Mouse (Mus musculus) olfactory bulb, adult 2 months (tissue): ENCODE results near the gene Golt1b. TPM values are rescaled to one million over a fixed set of nuclear protein-coding genes. Genes with fewer than 3 reads are reported as not detected.

Source experiments
- H3K27ac ChIP-seq: fragments of 200-500 bp; 2 replicates; pipeline ENCODE4 v1.5.1; 2012; ENCODE audit warnings: low read depth, low read length; ENCODE audit not compliant: insufficient read depth
- H3K4me1 ChIP-seq: fragments of 200-500 bp; 2 replicates; pipeline ENCODE4 v1.6.1; 2012; ENCODE audit warnings: low read length; ENCODE audit not compliant: control insufficient read depth, insufficient read depth
- H3K4me3 ChIP-seq: fragments of 200-500 bp; 2 replicates; pipeline ENCODE4 v1.5.1; 2012; ENCODE audit warnings: mild to moderate bottlenecking, low read depth, low read length, moderate library complexity; ENCODE audit not compliant: insufficient read depth
- CTCF ChIP-seq: fragments of 200-500 bp; IDR thresholded peaks from 2 replicates; pipeline ENCODE4 v1.5.1; 2012; ENCODE audit warnings: low read depth, mild to moderate bottlenecking, low read length, moderate library complexity; ENCODE audit not compliant: insufficient read depth
- POLR2A ChIP-seq: fragments of 200-500 bp; IDR thresholded peaks from 2 replicates; pipeline ENCODE4 v1.6.1; 2012; ENCODE audit warnings: mild to moderate bottlenecking, low read depth, low read length, moderate library complexity; ENCODE audit not compliant: insufficient read depth
- WGBS: fragments of 180-500 bp; shearing (Covaris S2); methylation state at CpG from one replicate; pipeline ENCODE4 v1.1.7; 2018; 5-methylcytosine and 5-hydroxymethylcytosine counted together
- polyA plus RNA-seq: library from polyadenylated mRNA; stranded (reverse); fragments of >200 nt; gene quantifications from 2 replicates; pipeline ENCODE4 v1.2.4, GENCODE M21; 2012; ENCODE audit warnings: low replicate concordance; ENCODE audit not compliant: missing spikeins, insufficient read depth, insufficient read length

The Golt1b gene
- polyA plus RNA-seq, 1 experiment: not detected

DNA sequence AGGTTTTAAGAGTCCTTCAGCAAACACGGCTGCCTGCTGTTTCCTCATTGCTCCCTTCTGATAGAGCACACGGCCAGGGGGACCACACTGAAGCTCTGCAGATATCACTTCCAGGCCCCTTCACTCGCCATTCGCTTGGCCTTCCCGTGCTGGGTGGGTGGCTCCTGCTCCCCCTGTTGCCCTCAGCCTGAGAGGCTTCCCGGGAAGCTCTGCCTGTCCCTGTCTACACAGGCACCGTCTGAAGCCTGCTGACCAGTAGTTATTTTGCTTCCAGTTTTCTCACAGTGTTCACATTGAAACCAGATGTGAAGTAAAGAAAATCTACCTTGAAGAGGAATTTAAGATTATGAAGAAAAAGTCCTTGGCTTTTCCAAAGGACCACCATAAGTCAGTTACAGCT, 29.9 kb upstream of the Golt1b start:
- TF ChIP-seq POLR2A (no peak), CTCF (no peak)
- Histone ChIP-seq H3K4me3 (no peak overlapping the region), H3K27ac (no peak overlapping the region), H3K4me1 (no peaks in the 10 kb centered on the region)
- WGBS: 78% methylated on average over 7 of the region's 7 CpGs

DNA sequence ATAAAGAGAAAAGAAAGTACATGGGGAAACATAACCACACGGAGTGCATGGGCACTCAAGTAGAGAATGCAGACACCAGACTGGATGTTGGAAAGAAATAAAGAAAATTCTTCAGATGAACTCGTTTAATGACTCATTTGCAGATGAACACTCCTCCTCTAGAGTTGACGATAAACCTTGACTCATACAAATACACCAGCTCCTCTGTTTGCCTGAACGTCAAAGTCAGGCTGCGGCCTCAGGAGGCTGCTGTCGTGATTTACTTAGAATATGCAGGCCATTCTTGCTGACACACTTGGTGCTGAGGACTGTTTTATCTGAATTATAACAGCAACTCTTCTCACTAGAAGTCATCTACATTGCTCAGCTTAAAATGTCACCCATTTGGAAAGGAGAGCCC, 25.0 kb upstream of the Golt1b start:
- Histone ChIP-seq H3K27ac (no peak overlapping the region), H3K4me3 (no peak overlapping the region), H3K4me1 (no peaks in the 10 kb centered on the region)
- 57% methylated on average over 6 of the region's 6 CpGs for WGBS
- TF ChIP-seq CTCF (no peak), POLR2A (no peak)

DNA sequence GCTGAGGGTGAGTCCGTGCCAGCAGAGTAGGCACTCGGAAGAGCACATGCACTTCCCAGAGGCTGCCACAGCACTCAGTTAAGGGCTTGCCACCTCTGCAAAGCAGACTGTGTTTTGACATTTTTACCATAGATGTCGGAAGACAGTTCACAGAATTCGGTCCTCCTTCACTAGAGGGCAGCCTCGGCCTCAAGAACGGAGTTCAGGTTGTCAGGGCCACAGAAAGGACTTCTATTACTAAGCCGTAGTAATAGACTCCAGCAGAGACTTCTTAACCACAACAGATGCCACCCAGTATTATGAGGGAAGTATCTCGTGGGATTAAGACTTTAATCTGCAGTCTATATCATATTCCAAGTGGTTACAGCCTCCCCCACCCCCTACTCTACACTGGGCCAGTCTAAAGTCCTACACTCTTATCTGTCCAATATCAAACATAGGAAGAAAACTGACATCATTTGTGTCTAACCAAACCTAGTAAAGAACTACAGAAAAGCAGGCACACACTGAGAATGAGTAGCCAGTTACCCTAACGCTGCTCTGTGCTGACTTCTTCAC, 23.9 kb upstream of the Golt1b start:
- Histone ChIP-seq H3K4me3 (no peak overlapping the region), H3K27ac (no peak overlapping the region), H3K4me1 (no peaks in the 10 kb centered on the region)
- 57% methylated on average over 9 of the region's 9 CpGs for WGBS
- TF ChIP-seq POLR2A: no peak

DNA sequence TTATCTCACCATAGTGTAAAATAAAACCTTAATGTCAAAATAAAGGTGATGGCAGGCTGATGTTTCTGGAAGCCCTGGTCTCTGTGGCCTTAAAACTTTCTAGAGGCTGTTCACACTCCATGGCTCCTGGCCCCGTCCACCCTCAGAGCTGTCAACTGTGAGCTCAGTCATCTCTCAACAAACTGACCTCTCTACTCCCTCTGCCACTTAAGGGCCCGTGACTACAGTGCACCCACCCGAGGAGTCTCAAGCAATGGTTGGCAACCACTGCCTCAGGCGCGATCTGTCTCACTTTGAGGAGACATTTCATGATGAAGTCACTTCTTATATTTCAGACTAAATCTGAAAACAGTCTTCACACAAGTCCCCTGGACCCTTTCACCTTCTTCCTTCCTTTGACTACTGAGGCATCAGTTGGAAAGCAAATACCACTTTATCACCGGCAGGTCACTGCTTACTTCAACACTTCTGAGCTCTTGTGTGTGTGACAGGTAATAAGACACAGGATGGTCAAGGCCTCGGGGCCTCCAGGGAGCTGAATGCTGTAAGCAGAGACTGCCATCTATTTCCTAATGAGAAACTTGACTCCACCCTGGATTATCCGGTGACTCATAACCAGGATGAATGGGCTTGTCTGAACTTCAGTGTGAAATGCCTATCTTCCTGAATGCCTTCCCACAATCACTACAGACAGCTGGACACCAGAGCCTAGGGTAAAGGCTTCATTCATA, 21.1 kb upstream of the Golt1b start:
- H3K4me3 ChIP-seq: no peak overlapping the region
- no peaks in the 10 kb centered on the region for H3K4me1 ChIP-seq
- no peak overlapping the region for H3K27ac ChIP-seq
- WGBS: 91% methylated on average over 8 of the region's 8 CpGs
- no peak for TF ChIP-seq POLR2A
- TF ChIP-seq CTCF: no peak

DNA sequence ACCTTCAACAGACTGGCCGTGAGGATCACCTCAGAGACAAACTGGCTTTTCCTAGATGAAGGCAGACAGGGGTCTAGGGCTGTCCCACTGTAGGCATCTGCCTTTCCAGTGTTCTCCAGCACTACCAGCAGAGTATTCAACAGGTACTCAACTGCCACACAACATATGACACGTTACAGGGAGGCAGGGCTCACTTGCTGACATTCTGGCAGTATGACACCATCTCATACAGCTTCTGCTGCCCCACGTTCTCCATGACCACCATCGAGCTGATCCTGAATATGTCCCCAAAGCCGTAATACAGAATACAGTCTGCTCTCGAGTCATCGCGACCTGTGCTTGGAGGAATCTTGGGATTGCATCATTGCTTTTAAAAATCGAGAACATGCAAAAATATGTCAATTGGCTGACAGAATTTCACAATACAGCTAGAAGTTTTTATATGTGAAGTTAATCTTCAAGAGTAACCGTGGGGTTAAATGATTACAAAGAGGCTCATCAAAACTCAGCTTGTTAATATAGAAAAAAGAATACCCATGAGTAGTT, 20.5 kb upstream of the Golt1b start:
- Histone ChIP-seq H3K27ac (no peak overlapping the region), H3K4me1 (no peaks in the 10 kb centered on the region), H3K4me3 (no peak overlapping the region)
- whole genome bisulfite sequencing: 93% methylated on average over 10 of the region's 10 CpGs
- no peak for TF ChIP-seq CTCF
- TF ChIP-seq POLR2A: no peak

DNA sequence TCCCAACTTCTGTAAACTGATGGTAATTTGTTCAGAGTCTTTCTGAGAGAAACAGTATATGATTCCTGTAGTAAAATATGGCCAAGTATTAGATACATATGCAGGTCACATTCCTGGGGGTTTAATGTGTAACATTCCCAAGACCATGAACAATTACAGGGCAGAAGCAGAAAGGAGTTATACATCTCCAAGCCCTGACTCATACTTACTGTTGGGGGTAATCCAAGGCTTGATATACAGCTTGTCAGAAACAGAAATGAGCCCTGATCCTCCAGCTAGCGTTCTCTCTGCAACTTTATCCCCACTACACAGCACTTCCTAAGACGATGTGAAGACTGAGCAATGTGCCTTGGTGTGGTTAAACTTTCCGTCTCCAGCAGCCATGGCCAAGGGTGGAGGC, 19.5 kb upstream of the Golt1b start:
- H3K4me1 ChIP-seq: no peaks in the 10 kb centered on the region
- no peak overlapping the region for H3K27ac ChIP-seq
- H3K4me3 ChIP-seq: no peak overlapping the region
- WGBS: 96% methylated on average over 3 of the region's 3 CpGs
- TF ChIP-seq POLR2A: no peak
- TF ChIP-seq CTCF: no peak

DNA sequence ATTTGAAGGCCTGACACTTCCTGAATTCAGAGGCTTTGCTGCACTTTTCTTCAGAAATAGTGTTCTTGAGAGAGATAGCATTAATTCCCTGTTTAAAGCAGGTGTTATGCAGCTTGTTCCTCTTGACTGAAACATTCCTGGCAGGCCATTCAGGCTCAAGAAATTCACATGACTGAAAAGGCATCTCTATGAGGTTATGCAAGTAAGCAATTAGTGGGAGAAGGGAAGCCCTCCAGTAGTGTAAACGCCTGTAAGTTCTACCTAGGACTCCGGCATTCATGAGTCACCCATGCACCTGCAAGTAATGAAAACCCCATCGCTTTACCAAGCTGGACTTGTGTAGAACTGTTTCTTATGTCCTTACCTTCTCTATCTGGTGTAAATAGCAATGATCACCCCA, 17.5 kb upstream of the Golt1b start:
- no peak overlapping the region for H3K27ac ChIP-seq
- no peak for TF ChIP-seq CTCF
- no peak for TF ChIP-seq POLR2A
- WGBS: 92% methylated on average over 3 of the region's 3 CpGs
- no peak overlapping the region for H3K4me3 ChIP-seq
- no peaks in the 10 kb centered on the region for H3K4me1 ChIP-seq

DNA sequence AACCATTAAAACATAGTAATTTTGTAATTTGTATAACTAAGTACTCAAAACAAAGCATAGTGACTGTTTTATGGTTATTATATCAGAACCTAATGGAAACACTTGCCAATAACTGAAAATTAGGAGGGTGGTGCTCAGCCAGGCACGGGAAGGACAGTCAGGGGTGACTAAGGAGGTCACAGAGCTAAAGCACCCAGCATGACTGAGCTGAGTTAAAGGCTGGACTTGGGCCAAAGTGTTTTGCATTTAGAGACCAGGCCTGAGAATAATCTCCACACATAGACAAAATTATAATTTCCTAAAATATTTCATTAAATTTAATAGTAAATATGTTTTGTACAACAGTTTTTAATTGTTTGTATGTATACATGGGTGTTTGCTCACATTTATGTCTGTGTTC, 9.9 kb upstream of the Golt1b start:
- no peaks in the 10 kb centered on the region for H3K4me1 ChIP-seq
- 40% methylated on average over 1 of the region's 1 CpGs for WGBS
- no peak overlapping the region for H3K4me3 ChIP-seq

DNA sequence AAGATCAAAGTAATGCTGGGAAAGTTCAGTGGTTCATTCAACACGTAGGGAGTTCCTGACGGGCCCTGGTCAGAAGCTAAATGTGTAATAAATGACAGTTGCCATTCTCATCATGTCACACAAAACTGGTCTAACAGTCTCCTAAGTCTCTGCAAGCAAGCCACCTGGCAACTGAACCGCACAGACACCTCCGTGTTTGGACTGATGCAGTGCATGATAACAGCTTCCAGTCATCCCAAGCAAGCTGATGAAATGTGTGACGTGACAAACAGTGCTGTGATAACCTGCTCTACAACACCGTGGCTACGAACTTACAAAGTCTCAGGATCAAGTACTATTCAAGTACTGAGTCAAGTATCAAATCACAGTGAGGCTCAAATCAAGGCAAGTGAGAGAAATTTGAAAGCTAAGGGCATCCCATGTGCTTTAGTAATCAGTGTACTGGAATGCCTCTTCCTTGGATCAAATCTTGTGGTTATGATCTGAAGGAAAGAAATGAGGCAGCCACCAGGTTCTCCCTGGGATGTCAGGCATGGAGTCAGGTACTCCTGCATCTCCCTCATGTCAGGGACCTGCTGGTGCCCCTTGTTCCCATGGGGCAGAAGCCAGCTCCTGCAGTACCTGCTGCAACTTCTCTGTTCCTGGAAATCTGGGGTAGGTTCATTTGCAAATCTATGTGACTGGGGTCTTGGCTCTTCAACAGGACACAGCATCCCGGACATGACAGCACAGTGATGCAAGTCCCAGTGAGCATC, 8.3 kb upstream of the Golt1b start:
- TF ChIP-seq CTCF (no peak), POLR2A (no peak)
- H3K4me1 ChIP-seq: no peaks in the 10 kb centered on the region
- WGBS: 94% methylated on average over 8 of the region's 8 CpGs
- H3K4me3 ChIP-seq: no peak overlapping the region
- H3K27ac ChIP-seq: no peak overlapping the region

More for the DNA sequence above, 9.9 kb upstream of the Golt1b start:
- TF ChIP-seq CTCF (no peak), POLR2A (no peak)
- no peak overlapping the region for H3K27ac ChIP-seq
